Comparison of ENCODE assay signal across 8 mouse cellular contexts in genomic region chr5:151142241-151142640, GRCm38 (mm10).
A peak's percentile ranks its signal among the peaks of the same experiment; 100 is the strongest.
DNase-seq lines count a peak whose midpoint lies in the region; ATAC-seq lines count a peak whose summit lies in the region.

No protein-coding gene starts in this region.

- peak; percentile 64 to 67 for DNase-seq in cerebellum, postnatal 10 days
- no peak for DNase-seq in cerebellum, adult 9-11 months
- peak; percentile 90 for DNase-seq in NIH3T3 (ENCODE audit: low read depth)
- DNase-seq in forebrain, embryonic 10.5 days (ENCODE audit: extremely low spot score, low spot score) = no peak
- DNase-seq in lung, adult 18-20 months = peak; percentile 71 to 79
- no peak for DNase-seq in right cerebral cortex, postnatal 36 days (ENCODE audit: low spot score in 2 of 2)

- 49% methylated on average over 5 of the region's 5 CpGs for WGBS in forebrain, embryonic 10.5 days
- WGBS in hindbrain, embryonic 16.5 days = 43% methylated on average over 5 of the region's 5 CpGs
- 27% methylated on average over 5 of the region's 5 CpGs for WGBS in stomach, embryonic 14.5 days

- H3K36me3 ChIP-seq in forebrain, embryonic 10.5 days (replicated peaks) = no peaks in the 10 kb centered on the region
- H3K36me3 ChIP-seq in hindbrain, embryonic 16.5 days (ENCODE audit: control insufficient read depth, insufficient read depth, low read length) = no peaks in the 10 kb centered on the region
- no peaks in the 10 kb centered on the region for H3K36me3 ChIP-seq in stomach, embryonic 14.5 days (ENCODE audit: control insufficient read depth, insufficient read depth, low read length)

- H3K4me3 ChIP-seq in forebrain, embryonic 10.5 days = no peak overlapping the region
- H3K4me3 ChIP-seq in hindbrain, embryonic 16.5 days (ENCODE audit: low read length) = no peak overlapping the region
- no peak overlapping the region for H3K4me3 ChIP-seq in stomach, embryonic 14.5 days (ENCODE audit: low read depth, low read length)

- H3K27me3 ChIP-seq in forebrain, embryonic 10.5 days (ENCODE audit: poor library complexity, severe bottlenecking) = no peaks in the 10 kb centered on the region
- H3K27me3 ChIP-seq in hindbrain, embryonic 16.5 days (replicated peaks; ENCODE audit: control insufficient read depth, insufficient read depth, low read length) = no peaks in the 10 kb centered on the region
- H3K27me3 ChIP-seq in stomach, embryonic 14.5 days (ENCODE audit: control insufficient read depth, insufficient read depth, low read length) = no peaks in the 10 kb centered on the region

- peak; percentile 53; the same call in 1 of the 2 replicates for ATAC-seq in hindbrain, embryonic 16.5 days
- no peak; the same call in 1 of the 2 replicates for ATAC-seq in stomach, embryonic 14.5 days (ENCODE audit: insufficient number of reproducible peaks, insufficient read depth, low FRiP score, low read depth)

- no peaks in the 10 kb centered on the region for H3K9me3 ChIP-seq in forebrain, embryonic 10.5 days
- H3K9me3 ChIP-seq in hindbrain, embryonic 16.5 days (ENCODE audit: control insufficient read depth, low read length) = no peaks in the 10 kb centered on the region
- H3K9me3 ChIP-seq in stomach, embryonic 14.5 days (ENCODE audit: control insufficient read depth, low read depth, low read length) = no peaks in the 10 kb centered on the region

- H3K27ac ChIP-seq in forebrain, embryonic 10.5 days = peak overlapping the region; percentile 86
- peak overlapping the region; percentile 60; the same call in 1 of the 2 replicates for H3K27ac ChIP-seq in hindbrain, embryonic 16.5 days (ENCODE audit: low read depth, low read length)
- H3K27ac ChIP-seq in stomach, embryonic 14.5 days (ENCODE audit: low read length) = peak overlapping the region; percentile 61; the same call in 1 of the 2 replicates

- no peak overlapping the region for H3K9ac ChIP-seq in hindbrain, embryonic 16.5 days (ENCODE audit: low read depth, low read length)
- H3K9ac ChIP-seq in stomach, embryonic 14.5 days (replicated peaks; ENCODE audit: low read depth, low read length) = no peak overlapping the region

- no peak overlapping the region for H3K4me2 ChIP-seq in hindbrain, embryonic 16.5 days (ENCODE audit: low read length)
- no peak overlapping the region for H3K4me2 ChIP-seq in stomach, embryonic 14.5 days (replicated peaks; ENCODE audit: low read depth, low read length)

- peaks cover 29% of the 10 kb centered on the region for H3K4me1 ChIP-seq in forebrain, embryonic 10.5 days
- peaks cover 17% of the 10 kb centered on the region for H3K4me1 ChIP-seq in hindbrain, embryonic 16.5 days (ENCODE audit: control insufficient read depth, insufficient read depth, low read depth, low read length)
- H3K4me1 ChIP-seq in stomach, embryonic 14.5 days (ENCODE audit: control insufficient read depth, insufficient read depth, low read length) = peaks cover 21% of the 10 kb centered on the region

Comparison
In these comparisons a context has a peak if more than half of its experiments do, and no peak if none do; other contexts are left out.
1. DNase-seq: peak in cerebellum, postnatal 10 days (2 of 2), NIH3T3 (single experiment) and lung, adult 18-20 months (2 of 2); none in cerebellum, adult 9-11 months (single experiment), forebrain, embryonic 10.5 days (single experiment) and right cerebral cortex, postnatal 36 days (0 of 2).
2. Peak in every context shown above with its lines, with median percentiles within 50 percentile points of each other: H3K27ac ChIP-seq.